Mouse (Mus musculus) stomach, postnatal 0 days (tissue): ENCODE data around the gene Cryzl2.

Experiments
- CTCF ChIP-seq: IDR thresholded peaks from 2 replicates; pipeline ENCODE4 v1.5.1; 2016; ENCODE audit warnings: antibody characterized with exemption, low read depth, mild to moderate bottlenecking, moderate library complexity
- EP300 ChIP-seq: optimal IDR thresholded peaks from 2 replicates; pipeline ENCODE3; 2016; ENCODE audit warnings: antibody characterized with exemption

DNA sequence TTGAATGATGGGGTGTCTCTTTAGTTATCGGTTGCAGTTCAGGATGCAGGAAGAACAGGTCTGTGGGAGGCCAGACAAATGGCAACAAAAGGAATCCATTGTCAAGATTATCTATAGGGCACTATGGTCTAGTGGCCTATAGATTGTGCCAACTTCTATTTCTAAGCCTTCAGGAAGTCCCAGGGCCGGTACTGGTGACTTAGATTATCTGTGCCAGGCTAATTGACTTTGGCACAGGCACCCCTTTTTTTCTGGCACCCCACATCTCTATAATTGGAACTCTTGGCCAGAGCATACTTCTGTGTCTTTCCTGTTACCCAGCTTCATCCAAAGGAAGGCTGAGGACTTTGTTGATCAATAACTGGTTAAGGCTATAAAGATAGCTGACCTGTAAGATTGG, 61.0 kb downstream of the Cryzl2 start:
- TF ChIP-seq CTCF (no peak), EP300 (no peak)
